Mouse (Mus musculus): ENCODE data around the gene Clec2d. TPM values are rescaled to one million over a fixed set of nuclear protein-coding genes. Genes with fewer than 3 reads are reported as not detected.

Gene Clec2d
- polyA plus RNA-seq, 1 experiment: 14.9 TPM

GRCm38 (mm10) chr6:129229774-129230578 lies 49.6 kb downstream of the Clec2d start:
- WGBS: 19% methylated on average over 3 of the region's 3 CpGs
- no peak overlapping the region; the same call in 1 of the 2 replicates for H3K27ac ChIP-seq (ENCODE audit: insufficient read depth, low read length)
- no peak for DNase-seq

GRCm38 (mm10) chr6:129232005-129232841 lies 51.8 kb downstream of the Clec2d start:
- Histone ChIP-seq H3K4me3 (replicated peaks; ENCODE audit: insufficient read depth, low read depth, low read length) (no peak overlapping the region), H3K27ac (ENCODE audit: insufficient read depth, low read length) (no peak overlapping the region), H3K4me1 (ENCODE audit: control insufficient read depth, insufficient read depth, low read length) (no peaks in the 10 kb centered on the region), H3K27me3 (ENCODE audit: control insufficient read depth, insufficient read depth, low read length) (no peaks in the 10 kb centered on the region; the same call in 1 of the 2 replicates)
- DNase-seq: no peak
- no peak for TF ChIP-seq CTCF (IDR thresholded peaks at IDR 0.05; ENCODE audit: borderline replicate concordance, insufficient read depth, low read depth, low read length)
- 82% methylated on average over 5 of the region's 5 CpGs for WGBS

More at GRCm38 (mm10) chr6:129229774-129230578, 49.6 kb downstream of the Clec2d start:
- H3K4me1 ChIP-seq (ENCODE audit: control insufficient read depth, insufficient read depth, low read length): no peaks in the 10 kb centered on the region
- no peak overlapping the region for H3K4me3 ChIP-seq (replicated peaks; ENCODE audit: insufficient read depth, low read depth, low read length)
- no peaks in the 10 kb centered on the region; the same call in 1 of the 2 replicates for H3K27me3 ChIP-seq (ENCODE audit: control insufficient read depth, insufficient read depth, low read length)
- TF ChIP-seq POLR2A (IDR thresholded peaks at IDR 0.05; ENCODE audit: borderline replicate concordance, insufficient read depth, low read length) (no peak), CTCF (IDR thresholded peaks at IDR 0.05; ENCODE audit: borderline replicate concordance, insufficient read depth, low read depth, low read length) (no peak)

- no peak overlapping the region for H3K4me3 ChIP-seq (replicated peaks; ENCODE audit: insufficient read depth, low read depth, low read length)
- H3K27me3 ChIP-seq (ENCODE audit: control insufficient read depth, insufficient read depth, low read length): no peaks in the 10 kb centered on the region; the same call in 1 of the 2 replicates
- no peak overlapping the region for H3K27ac ChIP-seq (ENCODE audit: insufficient read depth, low read length)
- TF ChIP-seq POLR2A (IDR thresholded peaks at IDR 0.05; ENCODE audit: borderline replicate concordance, insufficient read depth, low read length): no peak
- TF ChIP-seq CTCF (IDR thresholded peaks at IDR 0.05; ENCODE audit: borderline replicate concordance, insufficient read depth, low read depth, low read length): no peak
- no peak for DNase-seq
- H3K4me1 ChIP-seq (ENCODE audit: control insufficient read depth, insufficient read depth, low read length): no peaks in the 10 kb centered on the region
- WGBS: 65% methylated on average over 9 of the region's 9 CpGs
These were observed 52.4 kb downstream of the Clec2d start for GRCm38 (mm10) chr6:129232842-129233205.

GRCm38 (mm10) chr6:129233366-129233954 lies 53.0 kb downstream of the Clec2d start:
- no peaks in the 10 kb centered on the region; the same call in 1 of the 2 replicates for H3K27me3 ChIP-seq (ENCODE audit: control insufficient read depth, insufficient read depth, low read length)
- TF ChIP-seq POLR2A (IDR thresholded peaks at IDR 0.05; ENCODE audit: borderline replicate concordance, insufficient read depth, low read length) (no peak), CTCF (IDR thresholded peaks at IDR 0.05; ENCODE audit: borderline replicate concordance, insufficient read depth, low read depth, low read length) (no peak)
- WGBS: 80% methylated on average over 6 of the region's 6 CpGs
- no peaks in the 10 kb centered on the region for H3K4me1 ChIP-seq (ENCODE audit: control insufficient read depth, insufficient read depth, low read length)
- H3K4me3 ChIP-seq (replicated peaks; ENCODE audit: insufficient read depth, low read depth, low read length): no peak overlapping the region
- no peak overlapping the region for H3K27ac ChIP-seq (ENCODE audit: insufficient read depth, low read length)
- no peak for DNase-seq

GRCm38 (mm10) chr6:129233955-129234369 lies 53.5 kb downstream of the Clec2d start:
- no peak overlapping the region for H3K4me3 ChIP-seq (replicated peaks; ENCODE audit: insufficient read depth, low read depth, low read length)
- TF ChIP-seq POLR2A (IDR thresholded peaks at IDR 0.05; ENCODE audit: borderline replicate concordance, insufficient read depth, low read length): no peak
- TF ChIP-seq CTCF (IDR thresholded peaks at IDR 0.05; ENCODE audit: borderline replicate concordance, insufficient read depth, low read depth, low read length): no peak
- no peaks in the 10 kb centered on the region; the same call in 1 of the 2 replicates for H3K27me3 ChIP-seq (ENCODE audit: control insufficient read depth, insufficient read depth, low read length)
- no peak overlapping the region for H3K27ac ChIP-seq (ENCODE audit: insufficient read depth, low read length)
- DNase-seq: no peak
- 81% methylated on average over 17 of the region's 18 CpGs for WGBS
- H3K4me1 ChIP-seq (ENCODE audit: control insufficient read depth, insufficient read depth, low read length): no peaks in the 10 kb centered on the region

- H3K4me1 ChIP-seq (ENCODE audit: control insufficient read depth, insufficient read depth, low read length): no peaks in the 10 kb centered on the region
- DNase-seq: no peak
- no peak for TF ChIP-seq POLR2A (IDR thresholded peaks at IDR 0.05; ENCODE audit: borderline replicate concordance, insufficient read depth, low read length)
- no peak overlapping the region for H3K27ac ChIP-seq (ENCODE audit: insufficient read depth, low read length)
- H3K27me3 ChIP-seq (ENCODE audit: control insufficient read depth, insufficient read depth, low read length): no peaks in the 10 kb centered on the region; the same call in 1 of the 2 replicates
- WGBS: 82% methylated on average over 8 of the region's 8 CpGs
- no peak overlapping the region for H3K4me3 ChIP-seq (replicated peaks; ENCODE audit: insufficient read depth, low read depth, low read length)
These were observed 54.3 kb downstream of the Clec2d start for GRCm38 (mm10) chr6:129234456-129235360.

Data from cerebellum, adult 2 months (tissue).